Mouse (Mus musculus): ENCODE measurements at regions not wholly inside any gene's neighbourhood (a gene's known extent, or its start where the extent isn't known, plus 50 kb on each side); places are given as distances from the start of the nearest gene placed in this dataset.

DNA sequence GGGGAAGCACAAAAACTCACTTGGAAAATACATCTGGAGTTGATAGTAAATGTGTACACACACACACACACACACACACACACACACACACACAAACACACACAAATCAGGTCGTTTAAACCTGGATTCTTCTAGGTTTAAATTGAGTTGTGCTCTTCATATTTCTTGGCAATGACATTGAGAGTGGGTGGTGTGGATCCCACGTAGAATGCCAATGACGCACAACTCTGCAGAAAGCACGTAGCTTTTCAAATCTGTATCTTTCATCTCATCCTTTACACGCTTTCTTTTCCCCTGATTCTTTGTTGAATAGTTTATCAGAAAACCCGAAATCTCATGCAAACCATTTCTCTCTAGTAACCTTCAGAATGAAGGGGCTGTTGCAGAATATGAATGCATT, 424.3 kb upstream of the Celf2 start:
- no peak for TF ChIP-seq CTCF (IDR thresholded peaks at IDR 0.05)
- TF ChIP-seq EP300 (IDR thresholded peaks at IDR 0.05) = no peak
